Comparison of ENCODE assay signal across 8 mouse cellular contexts in the genomic region with DNA sequence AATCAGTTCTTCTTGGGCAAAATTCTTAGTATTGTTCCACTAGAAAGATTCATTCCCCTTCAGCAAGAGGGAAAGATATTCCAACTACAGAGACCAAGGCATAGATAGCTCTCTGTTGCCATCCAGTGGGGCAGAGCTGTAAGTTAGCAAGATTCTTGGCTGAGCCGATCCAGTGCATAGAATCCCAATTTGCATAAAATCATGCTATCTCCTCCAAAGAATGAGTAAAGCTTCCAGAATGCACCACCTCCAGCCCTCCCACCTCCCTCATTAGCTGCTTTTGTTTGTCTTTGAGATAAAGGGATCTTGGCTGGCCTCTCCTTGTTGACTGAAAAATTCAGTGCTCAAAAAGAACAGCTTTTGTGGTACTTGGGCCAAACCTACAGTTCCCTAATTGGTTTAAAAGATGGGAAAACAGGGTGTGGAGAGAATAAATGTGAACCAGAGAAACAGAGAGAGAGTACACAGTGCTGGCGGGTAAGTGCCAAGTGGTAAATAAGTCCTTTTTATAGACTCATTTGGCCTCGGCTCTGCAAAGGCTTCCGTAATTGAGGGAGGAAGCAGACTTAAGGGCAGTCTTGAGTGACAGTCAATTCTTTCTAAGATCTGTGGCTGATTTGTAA.
DNase-seq lines count a peak whose midpoint lies in the region.

No protein-coding gene starts in this region.

- DNase-seq in 3T3-L1 (ENCODE audit: low read depth, low spot score), result peak; percentile 84
- DNase-seq in Muller cell, postnatal 12 days (ENCODE audit: inconsistent ontology term), result peak; percentile 98
- peak; percentile 82 for DNase-seq in embryo, embryonic 10.5 days (ENCODE audit: low spot score)
- DNase-seq in heart, adult 9 months (ENCODE audit: low spot score in 2 of 2), result peak; percentile 80 to 85
- DNase-seq in layer of hippocampus, adult 11-12 months (ENCODE audit: low spot score), result peak; percentile 64
- DNase-seq in lung, postnatal 10 days, result peak; percentile 65
- peak; percentile 28 to 32 for DNase-seq in right cerebral cortex, postnatal 36 days (ENCODE audit: low spot score in 2 of 2)
- DNase-seq in B cell, adult 2 months, result no peak

Comparison
In these comparisons a context has a peak if more than half of its experiments do, and no peak if none do; other contexts are left out.
1. DNase-seq: peak in 3T3-L1 (single experiment), Muller cell, postnatal 12 days (single experiment), embryo, embryonic 10.5 days (single experiment), heart, adult 9 months (2 of 2), layer of hippocampus, adult 11-12 months (single experiment), lung, postnatal 10 days (single experiment) and right cerebral cortex, postnatal 36 days (2 of 2); none in B cell, adult 2 months (0 of 2).